Mouse (Mus musculus): ENCODE results near the gene Madcam1. TPM values are rescaled to one million over a fixed set of nuclear protein-coding genes. Genes with fewer than 3 reads are reported as not detected.

Madcam1 gene
- polyA plus RNA-seq, 1 experiment from 2014 or later = 1.1 TPM

DNA sequence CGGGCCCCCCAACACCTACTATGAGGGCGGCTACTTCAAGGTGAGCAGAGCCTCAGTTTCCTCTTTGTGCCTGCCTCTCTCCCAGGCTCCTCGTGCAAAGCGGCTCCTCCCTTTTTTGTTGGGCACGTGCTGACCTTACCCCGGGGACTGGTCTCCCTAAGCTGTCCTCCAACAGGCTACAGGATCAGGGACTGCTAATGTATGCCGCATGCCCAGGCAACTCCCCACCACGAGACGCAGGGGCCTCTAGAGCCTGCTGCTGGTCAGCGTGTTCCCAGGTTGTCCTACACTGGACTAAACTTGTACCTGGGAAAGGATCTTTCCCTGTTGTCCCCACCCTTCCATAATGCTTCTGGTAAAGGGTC is 18.2 kb downstream of the Madcam1 start:
- peaks cover 10% of the 10 kb centered on the region for H3K4me1 ChIP-seq (ENCODE audit: control insufficient read depth, insufficient read depth, low read length)
- no peaks in the 10 kb centered on the region for H3K27me3 ChIP-seq (replicated peaks; ENCODE audit: control insufficient read depth, insufficient read depth, low read length)
- peaks cover 34% of the 10 kb centered on the region for H3K36me3 ChIP-seq (ENCODE audit: control insufficient read depth, insufficient read depth, low read length)
- H3K9ac ChIP-seq (ENCODE audit: low read length) = peak overlapping the region; percentile 82
- ATAC-seq (0 out of 2 replicates have a peak, but pooled peaks have one; percentile 2), DNase-seq (ENCODE audit: low spot score) (no peak)
- H3K4me3 ChIP-seq (ENCODE audit: low read depth, low read length) = peak overlapping the region; percentile 77
- H3K4me2 ChIP-seq (ENCODE audit: low read length) = peak overlapping the region; percentile 90
- peak overlapping the region; percentile 60; the same call in 1 of the 2 replicates for H3K27ac ChIP-seq (ENCODE audit: low read depth, low read length)
- H3K9me3 ChIP-seq (replicated peaks; ENCODE audit: control insufficient read depth, low read length) = no peaks in the 10 kb centered on the region
- WGBS = 0% methylated on average over 9 of the region's 10 CpGs

GRCm38 (mm10) chr10:79682916-79683582 is 18.7 kb downstream of the Madcam1 start:
- H3K9me3 ChIP-seq (replicated peaks; ENCODE audit: control insufficient read depth, low read length) = no peaks in the 10 kb centered on the region

GRCm38 (mm10) chr10:79683726-79684640 is 19.6 kb downstream of the Madcam1 start:
- Histone ChIP-seq H3K9ac (ENCODE audit: low read length) (peak overlapping the region; percentile 82; the same call in 1 of the 2 replicates), H3K4me2 (ENCODE audit: low read length) (peak overlapping the region; percentile 90), H3K36me3 (ENCODE audit: control insufficient read depth, insufficient read depth, low read length) (peaks cover 49% of the 10 kb centered on the region), H3K4me1 (ENCODE audit: control insufficient read depth, insufficient read depth, low read length) (peaks cover 10% of the 10 kb centered on the region), H3K9me3 (replicated peaks; ENCODE audit: control insufficient read depth, low read length) (no peaks in the 10 kb centered on the region), H3K27me3 (replicated peaks; ENCODE audit: control insufficient read depth, insufficient read depth, low read length) (no peaks in the 10 kb centered on the region), H3K4me3 (ENCODE audit: low read depth, low read length) (0 out of 2 replicates have a peak overlapping the region, but pooled peaks have one; percentile 77), H3K27ac (ENCODE audit: low read depth, low read length) (no peak overlapping the region)
- WGBS = 89% methylated on average over 6 of the region's 6 CpGs
- ATAC-seq (no peak), DNase-seq (ENCODE audit: low spot score) (no peak)

More at GRCm38 (mm10) chr10:79682916-79683582, 18.7 kb downstream of the Madcam1 start:
- peaks cover 10% of the 10 kb centered on the region for H3K4me1 ChIP-seq (ENCODE audit: control insufficient read depth, insufficient read depth, low read length)
- no peak overlapping the region for H3K27ac ChIP-seq (ENCODE audit: low read depth, low read length)
- peaks cover 39% of the 10 kb centered on the region for H3K36me3 ChIP-seq (ENCODE audit: control insufficient read depth, insufficient read depth, low read length)
- peak overlapping the region; percentile 90 for H3K4me2 ChIP-seq (ENCODE audit: low read length)
- peak; percentile 43 for DNase-seq (ENCODE audit: low spot score)
- no peaks in the 10 kb centered on the region for H3K27me3 ChIP-seq (replicated peaks; ENCODE audit: control insufficient read depth, insufficient read depth, low read length)
- 10% methylated on average over 10 of the region's 10 CpGs for WGBS
- H3K9ac ChIP-seq (ENCODE audit: low read length) = peak overlapping the region; percentile 82
- no peak for ATAC-seq
- H3K4me3 ChIP-seq (ENCODE audit: low read depth, low read length) = peak overlapping the region; percentile 77

- Histone ChIP-seq H3K36me3 (ENCODE audit: control insufficient read depth, insufficient read depth, low read length) (peaks cover 56% of the 10 kb centered on the region), H3K4me1 (ENCODE audit: control insufficient read depth, insufficient read depth, low read length) (peaks cover 10% of the 10 kb centered on the region), H3K4me3 (ENCODE audit: low read depth, low read length) (no peak overlapping the region), H3K27me3 (replicated peaks; ENCODE audit: control insufficient read depth, insufficient read depth, low read length) (no peaks in the 10 kb centered on the region), H3K27ac (ENCODE audit: low read depth, low read length) (no peak overlapping the region), H3K9ac (ENCODE audit: low read length) (no peak overlapping the region), H3K4me2 (ENCODE audit: low read length) (no peak overlapping the region), H3K9me3 (replicated peaks; ENCODE audit: control insufficient read depth, low read length) (no peaks in the 10 kb centered on the region)
- no peak for DNase-seq (ENCODE audit: low spot score)
- 94% methylated on average over 25 of the region's 25 CpGs for WGBS
- no peak for ATAC-seq
Measured at GRCm38 (mm10) chr10:79684770-79685600, 20.6 kb downstream of the Madcam1 start.

DNA sequence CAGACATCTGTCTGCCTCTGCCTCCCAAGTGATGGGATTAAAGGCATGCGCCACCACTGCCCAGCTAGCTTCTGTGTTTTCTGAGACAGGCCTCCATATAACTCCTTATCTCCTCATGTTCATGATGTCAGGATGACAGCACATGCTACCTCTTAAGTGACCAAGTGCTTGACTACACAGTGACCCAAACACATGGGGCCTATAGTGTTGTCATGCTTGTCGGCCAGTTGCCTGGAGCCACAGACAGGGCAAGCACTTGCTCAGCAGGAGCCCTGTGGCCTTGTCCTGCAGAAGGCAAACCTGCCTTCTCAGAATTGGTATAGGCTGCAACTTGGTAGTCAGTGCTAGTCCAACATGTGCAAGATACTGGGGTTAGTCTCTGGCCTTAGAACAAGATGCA is 21.9 kb downstream of the Madcam1 start:
- 91% methylated on average over 2 of the region's 2 CpGs for WGBS
- H3K9ac ChIP-seq (ENCODE audit: low read length) = no peak overlapping the region
- no peak overlapping the region for H3K4me3 ChIP-seq (ENCODE audit: low read depth, low read length)
- H3K27ac ChIP-seq (ENCODE audit: low read depth, low read length) = no peak overlapping the region
- DNase-seq (ENCODE audit: low spot score) (no peak), ATAC-seq (no peak)
- H3K4me1 ChIP-seq (ENCODE audit: control insufficient read depth, insufficient read depth, low read length) = peaks cover 10% of the 10 kb centered on the region
- no peaks in the 10 kb centered on the region for H3K9me3 ChIP-seq (replicated peaks; ENCODE audit: control insufficient read depth, low read length)
- no peak overlapping the region for H3K4me2 ChIP-seq (ENCODE audit: low read length)
- no peaks in the 10 kb centered on the region for H3K27me3 ChIP-seq (replicated peaks; ENCODE audit: control insufficient read depth, insufficient read depth, low read length)
- H3K36me3 ChIP-seq (ENCODE audit: control insufficient read depth, insufficient read depth, low read length) = peaks cover 56% of the 10 kb centered on the region

- H3K36me3 ChIP-seq (ENCODE audit: control insufficient read depth, insufficient read depth, low read length) = peaks cover 56% of the 10 kb centered on the region
- ATAC-seq = no peak
- H3K27me3 ChIP-seq (replicated peaks; ENCODE audit: control insufficient read depth, insufficient read depth, low read length) = no peaks in the 10 kb centered on the region
- H3K4me1 ChIP-seq (ENCODE audit: control insufficient read depth, insufficient read depth, low read length) = peaks cover 10% of the 10 kb centered on the region
- H3K9ac ChIP-seq (ENCODE audit: low read length) = no peak overlapping the region
- H3K4me3 ChIP-seq (ENCODE audit: low read depth, low read length) = no peak overlapping the region
- WGBS = 100% methylated on average over 1 of the region's 1 CpGs
- no peak overlapping the region for H3K4me2 ChIP-seq (ENCODE audit: low read length)
- H3K9me3 ChIP-seq (replicated peaks; ENCODE audit: control insufficient read depth, low read length) = no peaks in the 10 kb centered on the region
- H3K27ac ChIP-seq (ENCODE audit: low read depth, low read length) = no peak overlapping the region
- DNase-seq (ENCODE audit: low spot score) = no peak
Measured at GRCm38 (mm10) chr10:79686691-79687090, 22.3 kb downstream of the Madcam1 start.

GRCm38 (mm10) chr10:79687513-79687912 is 23.2 kb downstream of the Madcam1 start:
- ATAC-seq (no peak), DNase-seq (ENCODE audit: low spot score) (no peak)
- H3K4me3 ChIP-seq (ENCODE audit: low read depth, low read length) = no peak overlapping the region
- H3K9ac ChIP-seq (ENCODE audit: low read length) = no peak overlapping the region
- H3K4me1 ChIP-seq (ENCODE audit: control insufficient read depth, insufficient read depth, low read length) = peaks cover 10% of the 10 kb centered on the region
- H3K36me3 ChIP-seq (ENCODE audit: control insufficient read depth, insufficient read depth, low read length) = peaks cover 56% of the 10 kb centered on the region
- H3K4me2 ChIP-seq (ENCODE audit: low read length) = no peak overlapping the region
- no peaks in the 10 kb centered on the region for H3K9me3 ChIP-seq (replicated peaks; ENCODE audit: control insufficient read depth, low read length)
- H3K27me3 ChIP-seq (replicated peaks; ENCODE audit: control insufficient read depth, insufficient read depth, low read length) = no peaks in the 10 kb centered on the region
- WGBS = 94% methylated on average over 6 of the region's 6 CpGs
- no peak overlapping the region for H3K27ac ChIP-seq (ENCODE audit: low read depth, low read length)

DNA sequence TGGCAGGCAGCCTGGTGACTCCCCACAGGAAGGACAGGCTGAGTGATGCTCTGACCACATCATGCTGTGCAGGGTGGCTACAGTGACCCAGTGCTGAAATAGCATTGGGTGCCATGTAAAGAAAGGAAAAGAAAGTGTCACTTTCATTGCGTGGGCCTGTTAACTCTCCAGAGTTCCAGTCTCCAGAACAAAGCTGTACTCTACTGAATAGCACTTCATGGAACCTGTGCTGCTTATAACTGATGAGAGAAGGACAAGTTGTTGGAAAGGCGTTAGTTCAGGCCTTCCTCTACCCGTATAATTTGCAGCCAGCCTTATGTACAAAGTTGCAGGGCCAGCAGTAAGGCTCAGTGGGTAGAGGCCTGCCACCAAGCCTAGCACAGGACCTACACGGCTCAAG is 24.4 kb downstream of the Madcam1 start, which contains the start of gene Gzmm:
TSS of gene Gzmm (plus strand) at position 301 of the 400 bp plus-strand sequence.
- ATAC-seq = no peak
- no peaks in the 10 kb centered on the region for H3K27me3 ChIP-seq (replicated peaks; ENCODE audit: control insufficient read depth, insufficient read depth, low read length)
- WGBS = 83% methylated on average over 4 of the region's 4 CpGs
- no peak within 1 kb of the TSS for H3K4me2 ChIP-seq (ENCODE audit: low read length)
- H3K4me3 ChIP-seq (ENCODE audit: low read depth, low read length) = no peak within 1 kb of the TSS
- no peak within 1 kb of the TSS for H3K9ac ChIP-seq (ENCODE audit: low read length)
- H3K36me3 ChIP-seq (ENCODE audit: control insufficient read depth, insufficient read depth, low read length) = peaks cover 56% of the 10 kb centered on the region
- H3K9me3 ChIP-seq (replicated peaks; ENCODE audit: control insufficient read depth, low read length) = no peaks in the 10 kb centered on the region
- no peak within 1 kb of the TSS for H3K27ac ChIP-seq (ENCODE audit: low read depth, low read length)
- peaks cover under 1% of the 10 kb centered on the region for H3K4me1 ChIP-seq (ENCODE audit: control insufficient read depth, insufficient read depth, low read length)
- DNase-seq (ENCODE audit: low spot score) = no peak

All from forebrain, embryonic 14.5 days (tissue).